Mouse (Mus musculus) left cerebral cortex, adult 11 months (tissue): ENCODE results near the gene Gm13420.
"Not testable (repeated sequence)": the region's sequence is repeated elsewhere in the genome, so short reads cannot be mapped to it uniquely, and the experiment has no call there.

Experiments used
- DNase-seq: peaks from one replicate; pipeline ENCODE4 v3.0.0; 2022; ENCODE audit warnings: low spot score

The Gm13420 gene

DNA sequence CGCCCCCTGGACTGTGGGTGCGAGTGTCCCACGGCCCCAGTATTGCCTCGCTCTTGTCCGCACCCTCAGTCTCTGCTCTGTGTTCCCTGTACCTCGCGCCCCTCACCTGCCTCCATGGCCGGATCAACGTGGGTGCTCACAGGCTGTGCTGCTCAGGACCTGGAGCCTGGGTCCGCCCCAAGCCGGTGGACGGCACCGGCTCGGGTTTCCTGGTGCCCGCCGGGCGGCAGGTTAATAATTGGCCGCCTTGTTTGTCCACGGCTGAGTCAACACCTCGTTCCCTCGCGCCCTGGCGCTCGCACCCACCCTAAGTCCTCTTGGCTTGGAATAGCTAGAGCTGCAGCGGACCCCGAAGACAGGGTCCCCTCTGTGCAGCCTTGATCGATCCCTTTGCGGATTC, at the start of gene Gm13420:
Gene Gm13420 (minus strand): TSS at position 189 of the 400 bp plus-strand sequence.
- no peak for DNase-seq

DNA sequence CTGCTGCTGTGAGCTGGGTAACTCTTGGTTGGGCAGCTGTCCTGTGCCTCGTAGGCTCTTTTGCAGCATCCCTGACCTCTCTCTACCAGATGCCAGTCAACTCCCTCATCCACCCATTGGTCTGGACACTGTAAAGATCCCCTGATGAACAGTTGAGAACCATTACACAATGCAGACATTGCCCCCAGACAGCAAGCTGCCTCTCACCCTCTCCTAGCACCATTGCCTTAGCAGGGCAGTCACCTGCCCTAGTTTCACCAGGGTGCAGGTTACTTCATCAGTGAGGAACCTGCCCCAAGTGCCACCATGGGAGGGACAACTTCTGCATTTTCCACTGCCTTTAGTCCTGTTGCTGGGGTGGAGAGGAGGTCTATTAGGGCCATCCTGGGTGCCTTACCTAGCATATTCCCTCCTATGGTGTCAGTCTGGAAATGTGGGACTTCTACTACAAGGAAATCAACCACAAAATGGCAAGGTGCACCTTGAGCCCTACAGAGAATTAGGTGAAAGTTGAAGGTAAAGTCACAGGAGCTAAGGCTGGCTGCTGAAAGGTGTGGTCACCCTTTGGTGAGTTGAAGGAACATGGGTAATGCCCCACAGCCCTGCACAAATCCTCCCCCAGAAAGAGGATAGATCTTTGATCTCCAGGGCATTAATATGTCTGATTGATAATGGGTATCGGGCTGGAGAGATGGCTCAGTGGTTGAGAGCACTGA, 41.4 kb upstream of the Gm13420 start:
- no peak for DNase-seq

DNA sequence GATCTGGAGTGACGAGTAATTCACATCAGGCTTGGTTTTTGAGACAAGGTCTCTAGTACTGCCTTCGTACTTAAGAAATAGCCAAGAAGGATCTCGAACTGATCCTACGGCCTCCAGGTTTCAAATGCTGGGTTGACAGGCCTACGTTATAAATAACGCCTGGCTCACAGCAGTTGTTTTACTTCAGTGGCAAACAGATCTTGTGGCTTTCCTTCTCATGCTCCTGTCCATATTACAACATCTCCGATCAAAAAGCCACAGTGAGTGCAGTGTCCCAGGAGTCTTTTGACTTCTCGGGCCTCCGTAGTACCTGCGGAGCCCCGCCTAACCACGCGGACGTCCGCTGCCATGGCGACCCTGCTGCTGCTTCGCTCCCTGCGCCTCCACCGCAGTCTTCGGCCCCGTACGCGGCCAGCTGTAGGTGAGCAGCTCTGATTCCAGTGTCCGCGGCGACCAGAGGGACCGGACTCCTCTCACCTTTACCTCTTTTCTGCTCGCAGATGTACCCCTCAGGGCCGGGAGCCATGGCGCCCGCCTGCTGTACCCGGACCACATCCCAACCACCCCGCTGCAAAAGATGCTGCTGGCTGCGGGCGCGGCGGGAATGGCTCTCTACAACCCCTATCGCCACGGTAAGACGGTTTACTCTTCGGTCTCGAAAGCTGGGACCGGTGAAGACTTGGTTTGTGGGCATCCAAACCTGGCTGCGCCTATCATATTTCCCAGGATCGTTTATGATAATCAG, 36.6 kb upstream of the Gm13420 start, which contains the start of gene Trub2:
Gene Trub2 (minus strand): TSS at position 566 of the 745 bp plus-strand sequence.
- DNase-seq = peak; percentile 71

DNA sequence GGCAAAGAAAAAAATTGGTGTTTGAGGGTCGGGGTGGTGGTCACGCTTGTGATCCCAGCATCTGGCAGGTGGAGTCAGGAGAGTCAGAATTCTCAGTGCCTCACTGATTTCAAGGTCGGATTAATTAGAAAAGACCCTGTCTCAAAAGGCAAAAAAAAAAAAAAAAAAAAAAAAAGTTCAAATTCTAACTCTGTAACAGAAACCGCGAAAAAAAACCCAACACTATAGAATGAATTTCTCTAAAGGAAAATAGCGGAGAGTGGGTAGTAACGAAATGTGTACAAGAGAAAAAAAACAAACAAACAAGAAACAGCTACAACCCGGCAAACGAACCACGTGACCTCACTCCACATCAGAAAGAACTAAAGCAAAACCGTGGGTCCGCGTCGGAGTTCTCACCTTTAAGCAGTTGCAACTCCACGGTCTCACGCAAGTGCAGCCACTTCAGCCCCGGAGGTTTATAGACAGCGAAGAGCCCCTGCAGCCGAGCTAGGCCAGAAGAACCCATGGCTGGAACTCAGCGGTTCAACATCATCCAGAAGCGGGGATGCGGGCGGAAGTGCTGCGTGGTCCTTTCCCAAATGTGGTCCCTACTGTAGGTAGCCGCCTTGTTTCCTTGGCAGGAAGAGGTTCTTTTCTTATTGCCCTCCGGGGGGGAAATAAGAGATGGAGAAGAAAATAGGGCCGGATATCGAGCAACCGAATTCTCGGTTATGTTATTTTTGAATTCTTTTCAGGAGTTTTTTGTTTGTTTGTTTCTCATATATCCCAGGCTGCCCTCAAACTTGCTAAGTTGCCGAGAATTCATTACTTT, 35.8 kb upstream of the Gm13420 start, which contains the start of gene Coq4:
Gene Coq4 (plus strand): TSS at position 390 of the 814 bp plus-strand sequence.
- DNase-seq = peak; percentile 91

DNA sequence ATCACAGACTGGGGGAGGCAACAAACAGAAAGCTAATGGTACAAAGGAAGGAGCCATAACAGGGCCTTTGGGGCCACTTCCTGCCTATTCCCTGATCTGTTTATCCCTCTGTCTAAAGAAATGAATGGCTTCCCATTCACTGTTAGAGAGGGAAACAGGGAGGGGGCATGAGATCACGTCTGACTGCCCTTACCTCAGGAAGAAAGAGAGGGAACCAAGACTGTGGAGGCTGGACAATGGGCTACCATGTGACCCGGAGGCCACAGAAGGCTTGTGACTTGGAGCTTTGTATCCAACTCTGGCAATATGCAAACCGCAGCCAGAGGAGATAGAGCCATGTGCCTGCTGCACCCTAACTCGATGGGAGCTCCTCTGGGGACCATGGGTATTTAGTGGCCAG, 32.8 kb upstream of the Gm13420 start:
- DNase-seq = no peak

DNA sequence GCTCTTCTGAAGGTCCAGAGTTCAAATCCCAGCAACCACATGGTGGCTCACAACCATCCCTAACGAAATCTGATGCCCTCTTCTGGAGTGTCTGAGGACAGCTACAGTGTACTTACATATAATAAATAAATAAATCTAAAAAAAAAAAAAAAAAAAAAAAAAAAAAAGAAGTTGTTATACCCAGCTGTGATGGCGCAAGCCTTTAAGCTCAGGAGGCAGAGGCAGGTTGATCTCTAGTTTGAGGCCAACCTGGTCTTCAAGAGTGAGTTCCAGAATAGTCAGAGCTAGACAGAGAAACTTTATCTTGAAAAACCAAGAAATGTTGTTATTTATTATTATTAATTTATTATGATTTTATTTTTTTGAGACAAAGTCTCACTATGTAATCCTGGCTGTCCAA, 29.8 kb upstream of the Gm13420 start:
- DNase-seq = not testable (repeated sequence)

DNA sequence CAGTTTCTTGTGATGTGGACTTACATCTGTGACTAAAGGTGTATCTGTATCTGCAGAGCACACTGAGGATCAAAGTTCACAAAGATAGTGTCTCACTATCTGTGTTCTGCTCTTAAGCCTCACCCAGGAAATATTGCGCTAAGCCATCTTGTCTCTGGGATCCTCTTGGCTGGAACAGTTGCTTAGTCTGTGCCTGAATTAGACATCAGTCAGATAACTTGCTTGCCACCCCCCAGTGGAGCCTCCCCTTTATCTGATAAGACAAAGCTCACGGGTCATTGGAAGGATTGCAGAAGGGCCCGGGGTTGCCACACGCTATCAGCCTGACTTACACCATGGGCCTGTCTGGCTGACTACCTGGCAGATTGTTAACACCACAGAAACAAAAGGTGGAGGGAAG, 21.8 kb upstream of the Gm13420 start:
- no peak for DNase-seq

DNA sequence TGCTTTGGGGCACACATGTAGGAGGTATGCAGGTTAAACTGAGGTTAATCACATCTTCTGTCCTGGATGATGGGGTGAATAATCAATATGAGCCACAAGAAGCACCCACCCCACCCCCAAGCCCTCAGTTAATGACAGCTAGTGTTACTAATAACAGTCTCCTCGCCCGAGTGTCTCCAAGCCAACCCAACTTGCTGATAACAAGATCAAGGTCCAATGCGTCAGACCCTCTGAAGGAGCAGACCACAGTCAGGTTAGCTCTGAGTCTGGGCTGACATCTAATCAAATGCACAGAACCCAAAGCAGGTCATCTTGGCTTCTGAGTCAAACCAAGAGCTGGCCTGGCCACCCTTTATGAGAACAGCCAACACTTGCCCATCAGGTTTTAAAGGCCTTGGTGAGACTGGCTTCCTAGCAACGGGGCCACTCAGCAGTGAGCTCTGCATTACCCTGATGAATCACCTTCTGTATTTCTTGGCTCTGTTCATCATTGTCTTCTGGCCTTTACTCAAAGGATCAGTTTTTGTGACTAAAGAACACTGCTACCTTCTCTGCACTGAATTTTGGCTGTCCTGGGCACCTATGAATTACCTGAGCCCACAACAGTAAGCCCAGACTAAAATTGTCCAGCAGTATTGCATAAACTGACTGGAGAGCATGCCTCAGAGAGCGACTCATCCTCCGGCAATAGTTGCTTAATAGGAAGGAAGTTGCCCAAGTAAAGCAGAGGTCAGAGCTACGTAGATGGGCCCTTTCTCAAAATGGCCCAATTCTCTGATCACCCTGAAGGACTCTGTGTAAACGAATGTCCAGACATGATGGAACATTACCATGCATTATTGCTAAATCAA, 20.4 kb upstream of the Gm13420 start:
- no peak for DNase-seq

DNA sequence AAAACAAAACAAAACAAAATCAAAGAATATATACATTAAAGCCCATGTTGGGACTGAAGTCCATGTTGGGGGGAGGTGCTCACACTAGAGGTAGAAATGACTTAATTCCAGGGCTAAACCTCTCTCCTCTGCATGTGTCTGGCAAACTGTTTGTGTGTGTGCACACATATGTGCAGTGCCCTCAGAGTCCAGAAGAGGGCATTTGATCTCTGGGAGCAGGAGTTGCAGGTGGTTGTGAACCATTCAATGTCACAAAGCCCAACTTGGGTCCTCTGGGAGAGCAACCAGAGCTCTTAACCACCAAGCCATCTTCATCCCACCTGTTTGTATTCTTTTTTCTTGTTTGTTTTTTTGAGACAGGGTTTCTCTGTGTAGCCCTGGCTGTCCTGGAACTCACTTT, 18.7 kb upstream of the Gm13420 start:
- no peak for DNase-seq

DNA sequence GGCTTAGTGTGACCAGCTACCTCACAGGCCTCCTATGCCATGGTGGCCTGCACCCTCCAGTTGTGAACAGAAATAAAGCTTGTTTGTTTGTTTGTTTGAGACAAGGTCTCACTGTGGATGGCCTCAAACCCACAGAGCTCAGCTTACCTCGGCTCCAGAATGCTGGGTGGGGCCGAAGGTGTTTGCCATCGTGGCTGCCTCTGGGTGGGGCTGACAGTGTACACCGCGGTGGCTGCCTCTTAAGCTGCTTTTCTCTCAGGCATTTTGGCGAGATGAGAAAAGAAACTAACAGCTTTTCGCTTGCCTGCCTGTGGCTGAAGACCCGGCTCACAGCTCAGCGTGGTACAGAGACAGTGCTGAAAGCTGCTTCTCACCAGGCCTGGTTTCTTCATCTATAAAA, 17.4 kb upstream of the Gm13420 start:
- DNase-seq = no peak

DNA sequence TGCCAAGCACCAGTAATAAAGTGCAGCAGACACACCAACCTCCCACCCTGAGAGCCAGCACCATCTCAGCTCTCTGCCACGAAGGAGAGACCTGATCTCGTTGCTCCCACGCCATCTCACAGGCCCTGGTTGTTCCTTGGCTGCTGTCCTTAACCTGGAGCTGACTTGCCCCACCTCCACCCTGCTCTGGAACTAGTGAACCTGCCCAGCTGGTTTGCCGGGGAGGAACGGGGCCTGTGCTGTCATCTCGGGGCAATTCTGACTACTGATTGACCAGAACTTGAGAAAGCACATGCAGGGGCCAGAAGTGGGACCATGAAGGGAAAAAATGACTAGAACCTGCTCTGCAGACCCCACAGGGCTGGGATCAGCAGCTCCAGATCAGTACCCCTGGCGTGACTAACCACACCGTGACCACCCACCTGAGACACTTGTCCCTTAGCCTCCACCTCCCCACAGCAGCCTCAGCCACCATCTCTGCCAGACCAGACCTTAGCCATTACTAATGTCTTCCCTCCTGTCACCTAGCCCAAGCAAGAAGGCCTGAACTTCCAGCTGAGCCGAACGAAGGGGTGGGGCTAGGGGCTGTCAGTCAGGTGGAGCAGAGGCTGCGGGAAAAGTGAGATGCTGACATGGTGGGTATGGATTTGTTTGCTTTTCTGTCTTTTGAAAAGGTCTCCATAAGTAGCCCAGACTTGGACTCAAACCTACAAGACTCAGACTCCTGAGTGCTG, 16.7 kb upstream of the Gm13420 start:
- no peak for DNase-seq

DNA sequence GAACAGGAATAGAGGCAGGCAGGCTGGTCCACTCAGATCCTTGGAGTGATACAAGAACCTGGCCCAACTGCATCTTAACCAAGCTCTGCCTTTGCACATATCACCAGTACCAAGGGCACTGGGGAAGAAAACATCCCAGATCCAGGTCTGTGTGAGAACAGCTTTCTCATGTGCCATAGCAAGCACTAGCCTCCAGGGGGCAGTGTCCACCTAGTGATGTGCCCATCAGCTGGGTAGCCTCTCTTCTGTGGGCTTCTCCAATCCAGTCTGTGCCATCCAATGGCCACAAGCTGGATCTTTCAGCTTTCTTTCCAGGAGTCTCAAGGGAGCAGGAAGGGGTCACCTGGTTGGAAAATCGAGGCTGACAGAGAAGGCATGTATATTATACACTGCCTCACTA, 13.3 kb upstream of the Gm13420 start:
- DNase-seq = peak; percentile 45

DNA sequence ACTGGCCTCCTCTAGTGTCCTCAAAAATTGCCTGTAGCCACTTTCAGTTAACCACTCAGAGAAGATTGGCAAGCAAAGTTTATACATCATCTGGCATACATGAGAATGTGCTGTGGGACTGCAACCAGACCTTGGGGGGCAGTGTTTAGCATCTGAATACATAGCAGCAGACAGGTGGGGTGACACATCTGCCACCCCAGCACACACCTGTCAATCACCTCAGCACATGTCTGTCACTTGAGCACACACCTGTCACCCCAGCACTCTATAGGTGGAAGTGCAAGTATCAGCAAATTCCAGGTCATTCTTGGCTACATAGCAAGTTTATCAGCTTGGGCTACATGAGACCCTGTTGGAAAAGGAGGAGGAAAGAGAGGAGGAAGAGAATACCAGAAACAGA, 4.2 kb upstream of the Gm13420 start:
- DNase-seq = no peak

DNA sequence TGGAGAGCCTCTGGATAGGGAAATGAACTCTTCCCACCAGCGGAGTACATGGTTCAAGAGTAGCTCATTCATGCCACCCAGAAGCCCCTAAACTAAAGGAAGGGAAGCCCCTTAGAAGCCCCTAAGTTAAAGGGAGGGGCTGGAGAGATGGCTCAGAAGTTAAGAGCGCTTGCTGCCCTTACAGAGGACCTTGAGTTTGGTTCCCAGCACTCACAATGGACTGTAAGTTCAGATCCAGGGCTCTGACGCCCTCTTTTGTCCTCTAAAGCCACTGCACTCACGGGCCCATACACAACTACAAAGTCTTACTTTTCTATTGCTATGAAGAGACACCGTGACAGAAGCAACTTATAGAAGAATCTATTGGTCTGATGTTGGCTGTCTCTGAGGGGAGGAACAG, 912 bp upstream of the Gm13420 start:
- no peak for DNase-seq

DNA sequence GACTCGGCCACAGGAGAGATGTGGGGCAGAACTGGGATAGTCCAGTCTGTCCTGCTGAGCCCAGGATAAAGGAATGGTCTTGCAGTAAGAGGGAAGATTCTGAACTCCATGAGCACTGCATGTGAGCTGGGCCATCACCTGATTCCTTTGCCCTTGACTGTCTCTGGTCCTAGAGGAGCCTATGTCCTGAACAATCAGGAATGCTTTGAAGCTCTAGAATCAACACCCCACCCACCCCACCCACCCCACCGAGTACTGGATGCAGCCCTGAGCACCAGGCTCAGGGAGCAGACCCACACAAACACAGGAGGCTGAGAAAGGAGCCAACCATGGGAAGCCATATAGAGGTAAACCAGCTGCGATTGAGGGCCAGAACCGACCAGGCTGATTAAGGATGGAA, 3.0 kb downstream of the Gm13420 start:
- no peak for DNase-seq

DNA sequence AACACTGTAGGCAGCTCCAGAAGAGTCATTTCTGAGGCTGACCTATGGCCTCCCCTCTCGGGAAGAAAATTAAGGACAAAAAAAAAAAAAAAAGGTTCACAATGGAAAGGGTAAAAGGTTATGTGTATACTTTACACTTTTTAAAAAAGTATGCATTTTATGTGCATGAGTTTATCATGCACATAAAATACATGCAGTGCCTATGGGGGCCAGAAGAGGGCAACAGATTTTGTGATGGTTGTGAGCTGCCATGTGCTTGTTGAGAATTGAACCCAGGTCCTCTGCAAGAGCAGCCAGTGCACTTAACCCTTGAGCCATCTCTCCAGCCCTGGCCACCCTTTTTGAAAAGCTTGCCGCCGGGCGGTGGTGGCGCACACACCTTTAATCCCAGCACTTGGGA, 3.6 kb downstream of the Gm13420 start:
- DNase-seq = no peak

DNA sequence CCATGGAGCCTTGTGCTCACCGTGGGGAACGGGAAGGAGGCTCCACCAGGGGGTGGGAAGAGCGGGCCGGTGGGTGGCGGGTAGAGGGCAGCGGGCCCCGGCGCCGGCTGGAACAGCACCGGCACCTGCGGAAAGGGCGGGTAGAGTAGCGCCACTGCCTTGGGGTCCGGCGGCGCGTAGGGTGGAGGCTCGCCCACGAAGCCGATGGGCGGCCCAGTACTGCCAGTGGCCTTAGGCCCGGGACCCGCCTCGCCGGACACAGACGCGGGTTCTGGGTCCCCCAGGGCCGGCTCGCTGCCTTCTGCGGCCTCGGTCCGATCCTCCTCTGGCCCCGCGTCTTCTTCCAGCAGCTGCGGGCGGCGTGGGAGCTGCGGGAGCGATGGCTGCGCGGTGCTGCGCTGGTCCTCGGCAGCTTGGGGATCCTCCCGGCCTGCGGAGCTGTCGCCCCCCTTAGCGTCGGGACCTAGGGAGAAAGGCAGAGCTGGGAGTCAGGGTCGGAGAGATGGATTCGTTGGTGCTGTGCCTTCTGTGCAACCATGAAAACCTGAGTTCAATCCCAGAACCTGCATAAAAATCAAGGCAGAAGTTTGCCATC, 4.2 kb downstream of the Gm13420 start:
- DNase-seq = no peak

DNA sequence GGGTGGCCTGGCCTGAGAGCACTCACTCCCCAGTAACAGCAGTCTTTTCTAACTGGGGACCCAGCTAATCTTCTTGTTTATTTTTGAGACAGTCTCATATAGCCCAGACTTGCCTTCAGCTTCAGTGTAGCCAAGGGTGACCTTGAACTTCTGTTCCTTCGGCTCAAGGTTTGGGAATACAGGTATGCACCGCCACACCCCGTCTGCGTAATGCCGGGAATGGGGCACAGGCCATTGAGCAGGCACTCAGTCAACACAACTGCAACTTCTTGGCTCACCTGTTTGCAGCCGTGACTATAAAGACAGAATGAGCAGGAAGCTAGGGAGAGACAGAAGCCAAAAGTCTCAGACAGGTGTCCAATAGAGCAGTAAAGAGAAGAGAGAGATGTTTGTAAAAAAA, 7.2 kb downstream of the Gm13420 start:
- DNase-seq = no peak

DNA sequence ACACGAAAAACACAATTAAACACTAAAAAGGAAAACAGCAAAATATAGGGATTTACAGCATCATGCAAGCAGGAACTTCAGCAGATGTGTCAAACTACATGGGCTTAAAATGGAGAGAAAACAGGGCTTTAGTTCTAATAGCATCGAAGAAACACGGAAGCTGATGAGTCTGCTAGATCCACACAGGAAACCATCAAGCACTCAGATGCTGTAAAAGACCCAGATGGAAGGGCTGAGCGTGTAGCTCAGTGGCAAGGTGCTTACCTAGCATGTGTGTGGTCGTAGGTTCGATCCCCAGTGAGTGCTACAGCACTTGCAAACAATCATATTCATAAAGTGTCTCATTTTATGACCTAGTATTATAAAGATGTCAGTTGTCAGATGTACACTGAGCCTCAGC, 10.3 kb downstream of the Gm13420 start:
- no peak for DNase-seq

DNA sequence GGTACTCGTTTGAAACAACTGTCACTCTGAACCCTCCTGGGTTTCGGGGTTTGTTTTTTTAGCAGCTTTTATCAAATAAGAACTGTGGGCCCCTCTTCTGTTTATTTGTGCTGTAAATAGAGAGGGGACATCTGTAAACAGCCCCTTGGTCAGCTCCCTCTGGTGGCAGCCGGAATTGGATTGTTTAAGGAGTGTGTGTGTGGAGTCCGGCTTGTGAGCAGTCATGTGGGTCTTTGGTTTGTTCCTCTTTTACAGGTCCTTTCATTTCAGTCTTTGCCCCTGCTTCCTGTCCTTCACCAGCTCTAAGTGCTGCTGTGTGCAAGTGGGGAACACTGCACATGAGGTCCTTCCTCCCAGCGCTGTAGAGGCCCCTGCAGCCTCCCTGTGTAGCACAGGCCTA, 12.1 kb downstream of the Gm13420 start:
- DNase-seq = no peak

DNA sequence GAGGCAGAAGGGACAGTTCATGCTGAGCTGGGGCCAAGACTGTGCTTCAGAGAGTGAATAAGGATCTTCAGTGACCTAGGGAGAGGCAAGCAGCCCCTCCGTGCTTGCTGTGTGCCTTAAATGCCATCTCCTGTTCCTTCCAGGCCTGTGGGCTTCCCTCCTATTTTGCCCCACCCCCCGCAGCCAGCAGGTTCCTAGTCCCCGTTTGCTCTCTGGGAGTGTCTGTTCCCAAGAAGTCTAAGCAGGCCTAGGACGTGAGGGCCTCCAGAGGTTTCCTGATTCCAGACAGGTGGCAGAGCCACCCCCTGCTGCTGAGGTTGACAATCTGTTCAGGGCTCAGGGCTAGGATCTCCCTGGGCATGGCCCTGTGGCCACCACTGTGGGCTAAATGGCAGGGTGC, 12.7 kb downstream of the Gm13420 start:
- no peak for DNase-seq
